Mouse (Mus musculus): ENCODE measurements around the gene Slc3a1. TPM values are rescaled to one million over a fixed set of nuclear protein-coding genes. Genes with fewer than 3 reads are reported as not detected.

Slc3a1 gene
- polyA plus RNA-seq, 1 experiment from 2014 or later, result 0.32 TPM

DNA sequence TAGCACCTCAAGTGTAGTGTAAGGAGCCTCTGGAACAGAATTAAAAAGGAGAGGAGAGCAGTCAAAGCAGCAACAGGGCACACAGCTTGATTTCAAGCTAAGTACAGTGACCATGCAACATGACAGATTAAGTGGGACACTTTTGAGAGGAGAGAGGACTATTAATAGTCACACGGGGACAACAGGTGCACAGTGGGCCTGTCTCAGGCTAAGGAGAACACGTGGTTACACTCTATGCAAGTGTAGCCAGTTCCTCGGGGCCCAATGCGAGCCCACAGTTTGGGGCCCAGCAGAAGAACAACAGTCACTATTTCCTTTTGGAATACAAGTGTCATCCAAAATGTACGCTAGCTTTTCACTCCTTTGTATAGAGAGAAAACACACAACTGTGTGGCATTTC is 59.4 kb downstream of the Slc3a1 start:
- no peaks in the 10 kb centered on the region for H3K9me3 ChIP-seq (ENCODE audit: control insufficient read depth, low read length)

DNA sequence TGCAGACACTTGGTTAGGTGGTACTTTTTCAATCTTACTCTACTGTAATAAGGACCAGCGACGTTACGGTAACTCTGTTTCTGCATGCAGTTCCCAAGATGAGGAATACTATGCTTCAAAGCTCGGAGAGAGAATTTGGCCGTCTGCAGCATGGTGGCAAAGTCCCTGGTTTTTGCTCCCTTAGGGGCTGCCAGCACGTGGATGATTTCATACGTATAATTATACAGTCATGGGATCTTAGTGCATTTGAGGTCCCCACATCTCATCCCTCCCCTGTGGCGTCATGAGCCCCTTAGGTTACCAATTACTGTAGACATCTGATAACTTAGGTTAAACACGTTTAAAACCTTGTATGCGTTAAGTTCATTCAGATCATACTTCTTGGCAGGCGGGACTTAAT is 60.2 kb downstream of the Slc3a1 start:
- ATAC-seq (ENCODE audit: low read depth), result no peak

More for the DNA sequence above, 59.4 kb downstream of the Slc3a1 start:
- Histone ChIP-seq H3K27ac (replicated peaks; ENCODE audit: low read depth, low read length) (no peak overlapping the region), H3K4me1 (ENCODE audit: control insufficient read depth, insufficient read depth, low read length) (0 out of 2 replicates have a peak, but pooled peaks cover 3% of the 10 kb centered on the region), H3K27me3 (replicated peaks; ENCODE audit: control insufficient read depth, insufficient read depth, low read length) (no peaks in the 10 kb centered on the region), H3K9ac (ENCODE audit: low read depth, low read length) (no peak overlapping the region), H3K36me3 (ENCODE audit: control insufficient read depth, insufficient read depth, low read length) (peaks cover 4% of the 10 kb centered on the region; the same call in 1 of the 2 replicates), H3K4me3 (ENCODE audit: low read depth, low read length) (no peak overlapping the region), H3K4me2 (ENCODE audit: low read depth, low read length) (no peak overlapping the region)
- ATAC-seq (ENCODE audit: low read depth) (no peak), DNase-seq (ENCODE audit: low spot score) (peak; percentile 36)
- 89% methylated on average over 5 of the region's 5 CpGs for WGBS

DNA sequence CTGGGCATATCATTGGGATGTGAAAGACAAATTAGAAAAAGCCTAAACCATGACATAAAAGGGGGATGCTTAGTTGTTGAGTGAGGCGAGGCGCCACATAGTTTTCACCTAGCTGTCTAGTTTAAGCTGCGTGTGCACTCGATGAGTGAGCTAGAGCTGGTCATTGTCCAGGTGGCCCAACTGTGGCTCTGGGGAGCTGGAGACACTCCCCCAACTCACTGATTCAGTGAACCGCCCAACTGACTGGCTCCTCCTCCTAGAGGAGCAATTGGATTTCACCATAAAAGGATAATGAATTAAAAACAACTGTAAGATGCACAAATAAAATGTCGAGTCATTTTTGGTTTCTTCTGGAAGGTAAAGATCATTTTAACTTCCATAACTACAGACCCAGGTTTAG is 60.8 kb downstream of the Slc3a1 start:
- ATAC-seq (ENCODE audit: low read depth) (no peak), DNase-seq (ENCODE audit: low spot score) (peak; percentile 30)
- Histone ChIP-seq H3K27ac (replicated peaks; ENCODE audit: low read depth, low read length) (no peak overlapping the region), H3K27me3 (replicated peaks; ENCODE audit: control insufficient read depth, insufficient read depth, low read length) (no peaks in the 10 kb centered on the region), H3K36me3 (ENCODE audit: control insufficient read depth, insufficient read depth, low read length) (no peaks in the 10 kb centered on the region), H3K9me3 (ENCODE audit: control insufficient read depth, low read length) (no peaks in the 10 kb centered on the region), H3K4me2 (ENCODE audit: low read depth, low read length) (peak overlapping the region; percentile 89), H3K4me3 (ENCODE audit: low read depth, low read length) (peak overlapping the region; percentile 88), H3K4me1 (ENCODE audit: control insufficient read depth, insufficient read depth, low read length) (0 out of 2 replicates have a peak, but pooled peaks cover 3% of the 10 kb centered on the region), H3K9ac (ENCODE audit: low read depth, low read length) (0 out of 2 replicates have a peak overlapping the region, but pooled peaks have one; percentile 82)
- 38% methylated on average over 6 of the region's 6 CpGs for WGBS

More for the DNA sequence above, 60.2 kb downstream of the Slc3a1 start:
- Histone ChIP-seq H3K27me3 (replicated peaks; ENCODE audit: control insufficient read depth, insufficient read depth, low read length) (no peaks in the 10 kb centered on the region), H3K36me3 (ENCODE audit: control insufficient read depth, insufficient read depth, low read length) (no peaks in the 10 kb centered on the region), H3K9ac (ENCODE audit: low read depth, low read length) (no peak overlapping the region), H3K9me3 (ENCODE audit: control insufficient read depth, low read length) (no peaks in the 10 kb centered on the region), H3K4me2 (ENCODE audit: low read depth, low read length) (peak overlapping the region; percentile 89; the same call in 1 of the 2 replicates), H3K27ac (replicated peaks; ENCODE audit: low read depth, low read length) (no peak overlapping the region), H3K4me3 (ENCODE audit: low read depth, low read length) (no peak overlapping the region), H3K4me1 (ENCODE audit: control insufficient read depth, insufficient read depth, low read length) (0 out of 2 replicates have a peak, but pooled peaks cover 3% of the 10 kb centered on the region)
- 71% methylated on average over 11 of the region's 11 CpGs for WGBS
- peak; percentile 16 for DNase-seq (ENCODE audit: low spot score)

DNA sequence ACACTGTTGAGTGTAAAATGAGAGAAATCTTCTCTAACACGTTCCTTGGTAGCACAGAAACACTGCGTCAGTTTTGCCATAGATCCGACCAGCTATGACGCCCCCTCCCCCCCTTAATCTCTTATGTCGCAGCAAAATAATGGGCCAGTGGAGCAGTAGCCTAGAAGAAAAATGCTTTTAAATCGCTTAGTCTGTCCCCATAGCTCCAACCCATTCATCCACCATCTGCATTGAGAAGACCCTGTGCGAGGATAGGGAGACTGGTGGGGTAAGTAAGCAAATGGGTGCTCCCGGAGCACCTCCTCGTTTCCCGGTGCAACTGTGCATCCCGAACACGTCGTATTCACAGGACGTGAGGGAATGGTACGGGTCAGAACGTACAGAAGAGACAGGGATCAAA is 61.4 kb downstream of the Slc3a1 start:
- Histone ChIP-seq H3K4me2 (ENCODE audit: low read depth, low read length) (peak overlapping the region; percentile 89), H3K9me3 (ENCODE audit: control insufficient read depth, low read length) (no peaks in the 10 kb centered on the region), H3K9ac (ENCODE audit: low read depth, low read length) (peak overlapping the region; percentile 82), H3K4me1 (ENCODE audit: control insufficient read depth, insufficient read depth, low read length) (0 out of 2 replicates have a peak, but pooled peaks cover 3% of the 10 kb centered on the region), H3K27ac (replicated peaks; ENCODE audit: low read depth, low read length) (peak overlapping the region; percentile 80), H3K27me3 (replicated peaks; ENCODE audit: control insufficient read depth, insufficient read depth, low read length) (no peaks in the 10 kb centered on the region), H3K36me3 (ENCODE audit: control insufficient read depth, insufficient read depth, low read length) (no peaks in the 10 kb centered on the region), H3K4me3 (ENCODE audit: low read depth, low read length) (peak overlapping the region; percentile 88)
- ATAC-seq (ENCODE audit: low read depth) (no peak), DNase-seq (ENCODE audit: low spot score) (peak; percentile 11)
- under 1% methylated on average over 16 of the region's 16 CpGs for WGBS

DNA sequence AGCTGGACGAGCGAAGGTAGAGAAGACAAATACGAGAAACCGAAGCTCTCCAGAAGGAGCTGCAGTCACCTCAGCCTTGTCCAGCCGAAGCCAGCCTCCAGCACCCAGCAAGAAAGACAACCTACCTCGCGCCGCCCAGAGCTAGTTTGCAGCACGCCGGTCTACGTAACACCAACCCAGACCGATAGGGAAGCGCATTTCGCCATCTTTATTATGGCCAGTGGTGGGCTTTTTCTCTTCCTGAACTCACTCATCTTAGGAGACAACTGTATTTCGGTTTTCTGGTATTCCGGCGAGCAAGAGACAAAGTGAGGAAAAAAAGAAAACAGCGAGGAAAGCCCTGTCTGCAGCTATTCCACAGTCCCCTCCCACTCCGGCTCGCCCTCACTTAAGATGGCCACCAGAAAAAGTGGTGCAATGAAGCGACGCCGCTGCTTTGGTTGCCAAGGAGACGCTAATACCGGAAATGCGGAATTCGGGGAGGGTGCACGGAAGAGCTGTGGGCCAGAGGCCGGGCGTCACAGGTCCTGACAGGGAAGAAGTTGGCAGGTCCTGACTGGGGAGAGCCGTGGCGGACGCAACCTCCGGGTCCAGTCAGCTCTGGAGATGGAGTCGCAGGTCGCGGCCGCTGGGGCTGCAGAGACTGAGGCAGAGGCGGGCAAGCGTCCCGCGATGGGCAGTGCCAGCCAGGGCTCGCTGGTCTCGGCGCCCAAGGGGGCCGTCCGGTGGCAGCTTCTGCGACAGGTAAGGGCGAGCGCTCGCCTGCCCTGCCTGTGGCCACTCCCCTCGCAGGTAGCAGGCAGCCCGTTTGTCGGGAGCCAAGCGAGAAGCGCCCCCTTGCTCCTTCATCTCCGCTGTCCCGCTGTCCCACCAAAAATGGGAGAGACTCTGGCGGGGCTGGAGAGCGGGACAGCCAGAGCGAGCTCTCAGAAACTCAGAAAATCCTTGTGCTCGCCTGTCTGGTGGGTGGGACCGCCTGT is 62.2 kb downstream of the Slc3a1 start, which contains the start of the genes Prepl and Camkmt:
Gene Prepl (minus strand): TSS at position 122 of the 980 bp plus-strand sequence.
Gene Camkmt (plus strand): TSS at position 433 of the 980 bp plus-strand sequence.
- H3K4me3 ChIP-seq (ENCODE audit: low read depth, low read length), result peak within 1 kb of the TSS; percentile 88
- WGBS, result under 1% methylated on average over 44 of the region's 63 CpGs

DNA sequence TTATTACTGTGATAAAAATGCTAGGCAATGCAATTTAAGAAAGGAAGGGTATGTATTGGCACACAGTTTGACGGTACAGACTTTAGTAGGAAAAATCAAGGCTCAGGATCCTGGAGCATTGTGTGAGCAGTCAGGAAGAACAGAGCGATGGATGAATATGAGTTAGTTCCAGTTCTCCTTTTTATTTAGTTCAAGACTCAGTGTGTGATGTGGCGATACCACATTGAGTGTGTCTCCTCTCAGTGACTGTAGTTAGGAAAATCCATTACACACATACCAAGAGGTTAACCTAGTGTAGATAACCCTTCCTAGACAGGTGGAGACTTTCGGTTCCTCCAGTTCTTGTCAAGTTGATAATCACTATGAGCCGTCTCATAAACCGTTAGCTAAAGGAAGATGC is 63.6 kb downstream of the Slc3a1 start:
- H3K27me3 ChIP-seq (replicated peaks; ENCODE audit: control insufficient read depth, insufficient read depth, low read length), result no peaks in the 10 kb centered on the region
- H3K4me1 ChIP-seq (ENCODE audit: control insufficient read depth, insufficient read depth, low read length), result 0 out of 2 replicates have a peak, but pooled peaks cover 3% of the 10 kb centered on the region
- 0 out of 2 replicates have a peak overlapping the region, but pooled peaks have one; percentile 82 for H3K9ac ChIP-seq (ENCODE audit: low read depth, low read length)
- no peaks in the 10 kb centered on the region for H3K36me3 ChIP-seq (ENCODE audit: control insufficient read depth, insufficient read depth, low read length)
- no peaks in the 10 kb centered on the region for H3K9me3 ChIP-seq (ENCODE audit: control insufficient read depth, low read length)
- H3K4me2 ChIP-seq (ENCODE audit: low read depth, low read length), result peak overlapping the region; percentile 89
- ATAC-seq (ENCODE audit: low read depth) (no peak), DNase-seq (ENCODE audit: low spot score) (no peak)
- 89% methylated on average over 6 of the region's 6 CpGs for WGBS
- no peak overlapping the region for H3K27ac ChIP-seq (replicated peaks; ENCODE audit: low read depth, low read length)
- peak overlapping the region; percentile 88; the same call in 1 of the 2 replicates for H3K4me3 ChIP-seq (ENCODE audit: low read depth, low read length)

More for the DNA sequence above, 62.2 kb downstream of the Slc3a1 start, which contains the start of the genes Prepl and Camkmt:
- H3K9ac ChIP-seq (ENCODE audit: low read depth, low read length), result peak within 1 kb of the TSS; percentile 82
- ATAC-seq (ENCODE audit: low read depth), result peak; percentile 99
- H3K4me2 ChIP-seq (ENCODE audit: low read depth, low read length), result peak within 1 kb of the TSS; percentile 89
- no peaks in the 10 kb centered on the region for H3K27me3 ChIP-seq (replicated peaks; ENCODE audit: control insufficient read depth, insufficient read depth, low read length)
- H3K27ac ChIP-seq (replicated peaks; ENCODE audit: low read depth, low read length), result peak within 1 kb of the TSS; percentile 80
- H3K4me1 ChIP-seq (ENCODE audit: control insufficient read depth, insufficient read depth, low read length), result 0 out of 2 replicates have a peak, but pooled peaks cover 3% of the 10 kb centered on the region
- no peaks in the 10 kb centered on the region for H3K9me3 ChIP-seq (ENCODE audit: control insufficient read depth, low read length)
- DNase-seq (ENCODE audit: low spot score), result peak; percentile 99
- H3K36me3 ChIP-seq (ENCODE audit: control insufficient read depth, insufficient read depth, low read length), result no peaks in the 10 kb centered on the region

DNA sequence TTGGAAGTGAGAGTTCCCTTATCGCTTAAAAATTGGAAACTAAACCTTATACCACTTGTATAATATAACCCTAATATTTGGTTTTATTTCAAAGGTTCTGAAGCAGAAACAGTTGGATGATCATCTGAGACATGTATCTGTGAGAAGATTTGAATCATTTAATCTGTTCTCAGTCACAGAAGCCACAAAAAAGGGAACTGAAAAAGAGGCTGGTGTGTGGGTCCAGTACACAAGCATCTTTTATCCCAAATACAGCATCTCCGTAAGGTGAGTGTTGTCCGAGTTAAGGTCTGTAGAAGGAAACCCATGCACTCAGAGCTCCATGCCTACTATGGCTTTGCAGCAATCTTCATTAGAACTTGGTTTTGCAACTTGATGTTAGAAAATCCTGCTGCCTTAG is 68.2 kb downstream of the Slc3a1 start:
- no peak for DNase-seq (ENCODE audit: low spot score)
- 94% methylated on average over 3 of the region's 3 CpGs for WGBS
- H3K27me3 ChIP-seq (replicated peaks; ENCODE audit: control insufficient read depth, insufficient read depth, low read length), result no peaks in the 10 kb centered on the region
- no peak overlapping the region for H3K4me3 ChIP-seq (ENCODE audit: low read depth, low read length)
- peaks cover 22% of the 10 kb centered on the region for H3K36me3 ChIP-seq (ENCODE audit: control insufficient read depth, insufficient read depth, low read length)
- no peak for ATAC-seq (ENCODE audit: low read depth)
- H3K4me2 ChIP-seq (ENCODE audit: low read depth, low read length), result no peak overlapping the region
- no peak overlapping the region for H3K9ac ChIP-seq (ENCODE audit: low read depth, low read length)
- peaks cover 4% of the 10 kb centered on the region for H3K9me3 ChIP-seq (ENCODE audit: control insufficient read depth, low read length)
- no peak overlapping the region for H3K27ac ChIP-seq (replicated peaks; ENCODE audit: low read depth, low read length)
- no peaks in the 10 kb centered on the region for H3K4me1 ChIP-seq (ENCODE audit: control insufficient read depth, insufficient read depth, low read length)

DNA sequence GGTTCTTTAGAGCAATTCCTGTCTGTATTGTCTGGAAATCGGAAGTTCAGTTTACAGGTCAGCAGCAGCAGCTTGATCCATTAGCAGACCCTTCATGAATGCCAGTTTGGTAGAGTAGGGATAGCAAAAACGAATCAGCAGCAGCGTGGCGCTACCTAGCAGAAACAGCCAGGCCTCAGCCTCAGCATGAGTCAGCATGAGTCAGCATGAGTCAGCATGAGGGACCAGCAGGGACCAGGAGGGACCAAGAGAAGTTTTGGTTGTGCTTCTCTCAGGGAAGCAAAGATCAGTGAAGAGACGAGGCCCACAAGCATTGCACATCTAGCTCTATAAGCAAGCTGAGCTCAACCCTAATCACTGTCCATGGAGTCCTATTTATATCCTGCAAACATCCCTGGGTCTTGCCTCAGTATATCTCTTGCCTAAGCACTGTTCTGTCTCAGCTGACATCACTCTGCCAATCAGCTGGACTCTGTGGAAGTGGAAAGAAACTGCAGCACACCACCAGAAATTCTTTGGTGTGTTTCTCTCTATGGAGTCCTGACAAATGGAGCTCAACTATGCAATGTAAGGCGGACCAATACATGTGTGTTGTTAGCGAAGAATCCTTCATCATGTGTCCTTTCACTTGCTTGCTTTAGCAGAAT is 70.6 kb downstream of the Slc3a1 start:
- DNase-seq (ENCODE audit: low spot score), result no peak
- no peak for ATAC-seq (ENCODE audit: low read depth)
- no peak overlapping the region for H3K27ac ChIP-seq (replicated peaks; ENCODE audit: low read depth, low read length)
- H3K4me2 ChIP-seq (ENCODE audit: low read depth, low read length), result no peak overlapping the region
- H3K9me3 ChIP-seq (ENCODE audit: control insufficient read depth, low read length), result peaks cover 4% of the 10 kb centered on the region
- H3K4me3 ChIP-seq (ENCODE audit: low read depth, low read length), result no peak overlapping the region
- WGBS, result 89% methylated on average over 7 of the region's 7 CpGs
- no peak overlapping the region for H3K9ac ChIP-seq (ENCODE audit: low read depth, low read length)
- H3K36me3 ChIP-seq (ENCODE audit: control insufficient read depth, insufficient read depth, low read length), result peaks cover 22% of the 10 kb centered on the region
- H3K27me3 ChIP-seq (replicated peaks; ENCODE audit: control insufficient read depth, insufficient read depth, low read length), result no peaks in the 10 kb centered on the region
- no peaks in the 10 kb centered on the region for H3K4me1 ChIP-seq (ENCODE audit: control insufficient read depth, insufficient read depth, low read length)
